Mouse (Mus musculus): ENCODE measurements around the gene Chic2.

DNA sequence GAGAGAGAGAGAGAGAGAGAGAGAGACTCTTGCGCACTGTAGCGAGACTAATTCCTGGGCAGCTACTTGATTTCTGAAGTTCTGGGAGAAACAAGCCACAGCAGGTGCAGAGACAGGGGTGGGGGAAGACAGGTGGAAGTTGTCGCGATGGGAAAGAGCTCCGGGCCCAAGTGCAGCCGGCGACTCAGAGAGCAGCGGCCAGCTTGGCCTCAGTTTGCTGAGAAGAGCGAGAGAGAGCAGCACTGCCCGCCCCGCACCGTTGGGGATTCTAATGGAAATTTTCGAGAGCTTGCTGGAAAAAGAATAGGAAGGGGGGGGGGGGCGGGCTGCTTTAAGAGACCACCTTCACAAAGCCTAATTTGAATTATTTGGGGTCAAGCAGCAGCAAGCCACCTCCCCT, 38.5 kb upstream of the Chic2 start:
- TF ChIP-seq POLR2A (IDR thresholded peaks at IDR 0.05; ENCODE audit: control insufficient read depth, extremely low read depth, insufficient read depth, low read length, poor library complexity) (no peak), CTCF (IDR thresholded peaks at IDR 0.05; ENCODE audit: borderline replicate concordance, control insufficient read depth, extremely low read depth, insufficient read depth, low read length, poor library complexity) (no peak)
